Mouse (Mus musculus): Measurements from ENCODE around the gene Lsp1.

DNA sequence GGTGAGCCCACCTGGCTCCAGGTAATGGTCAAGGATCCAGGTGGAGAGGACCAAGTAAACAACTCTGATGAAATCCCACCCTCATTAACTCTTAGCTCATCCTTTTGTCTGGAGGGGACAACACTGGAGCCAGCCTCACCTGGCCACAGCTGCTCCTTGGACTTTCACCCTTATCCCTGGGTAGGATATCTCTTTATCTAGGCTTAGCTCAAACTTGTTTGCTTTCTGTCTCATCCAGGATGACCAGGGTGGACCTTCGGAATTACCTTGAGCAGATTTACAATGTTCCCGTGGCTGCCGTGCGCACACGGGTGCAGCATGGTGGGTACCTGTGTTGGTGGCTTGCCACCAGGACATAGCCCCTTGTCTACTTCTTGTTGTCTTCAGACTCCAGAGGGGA lies 75.2 kb downstream of the Lsp1 start:
- no peak for TF ChIP-seq CTCF (IDR thresholded peaks at IDR 0.05; ENCODE audit: control insufficient read depth, insufficient read depth, insufficient replicate concordance, low read depth, low read length)
- no peak for TF ChIP-seq POLR2A (IDR thresholded peaks at IDR 0.05; ENCODE audit: control insufficient read depth, low read depth, low read length)
